Mouse (Mus musculus): ENCODE measurements around the gene Mmp8.

Mmp8 gene

DNA sequence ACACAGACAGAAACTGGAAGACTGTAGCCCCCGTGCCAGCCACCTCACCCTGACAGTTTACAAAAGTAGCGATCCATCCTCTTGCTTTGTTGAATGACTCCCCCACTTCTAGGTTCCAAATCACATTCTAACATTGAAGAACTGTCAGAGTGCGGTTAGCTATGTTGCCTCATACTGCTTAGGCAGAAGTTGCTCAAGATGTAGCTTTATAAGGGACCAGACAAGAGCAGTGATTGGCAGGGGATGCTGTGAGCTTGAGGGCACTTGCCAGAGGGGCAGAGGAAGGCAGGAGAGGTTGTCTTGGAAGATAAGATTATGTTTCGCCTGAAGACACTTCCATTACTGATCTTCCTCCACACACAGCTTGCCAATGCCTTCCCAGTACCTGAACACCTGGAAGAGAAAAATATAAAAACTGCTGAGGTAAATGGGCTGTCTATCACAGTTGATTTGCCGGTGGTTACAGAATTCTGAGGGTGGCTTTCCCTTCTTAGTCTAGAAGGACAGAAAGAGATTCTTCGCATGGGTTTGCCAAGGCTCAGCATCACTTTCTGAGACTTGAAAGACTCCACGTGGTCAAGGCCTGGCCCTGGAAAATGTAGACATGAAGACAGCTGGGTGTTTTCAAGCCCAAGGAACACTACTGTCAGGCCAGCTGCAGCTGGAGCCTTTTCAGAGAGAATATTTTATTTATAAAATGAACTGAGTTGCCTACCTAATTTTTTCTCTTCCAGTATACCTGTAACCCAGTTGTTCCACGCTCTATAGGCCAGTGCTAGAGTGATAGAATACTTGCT lies at the start of gene Mmp8:
Mmp8 (plus strand) TSS at position 236 of the 797 bp plus-strand sequence.
- DNase-seq (ENCODE audit: low spot score in 2 of 2): no peak

DNA sequence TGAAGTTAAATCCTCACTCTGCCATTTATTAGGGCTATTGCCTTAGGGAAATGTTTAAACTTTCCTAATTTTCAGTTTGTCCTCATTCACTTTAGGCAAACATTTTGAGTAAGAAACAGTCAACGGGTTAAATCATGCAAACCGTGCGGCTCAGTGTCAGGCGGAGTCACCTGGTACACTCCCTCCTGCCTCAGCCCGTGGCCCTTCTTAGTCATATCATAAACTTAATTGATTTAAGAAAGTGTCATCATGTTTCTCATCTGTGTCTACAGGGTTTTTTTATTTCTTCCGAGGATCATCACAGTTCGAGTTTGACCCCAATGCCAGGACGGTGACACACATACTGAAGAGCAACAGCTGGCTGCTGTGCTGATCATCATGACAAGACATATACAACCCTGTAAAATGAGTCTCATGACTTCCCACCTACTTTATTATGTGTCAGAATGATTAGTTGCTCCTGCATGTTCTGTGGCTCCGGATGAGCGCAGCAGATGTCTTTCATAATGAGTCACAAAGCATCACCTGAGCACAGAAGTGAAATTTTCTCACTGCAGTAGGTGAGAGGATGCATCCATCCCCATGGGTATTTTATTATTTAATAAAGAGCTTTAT lies 48.5 kb upstream of the Mmp8 start:
- DNase-seq (ENCODE audit: low spot score in 2 of 2): no peak

DNA sequence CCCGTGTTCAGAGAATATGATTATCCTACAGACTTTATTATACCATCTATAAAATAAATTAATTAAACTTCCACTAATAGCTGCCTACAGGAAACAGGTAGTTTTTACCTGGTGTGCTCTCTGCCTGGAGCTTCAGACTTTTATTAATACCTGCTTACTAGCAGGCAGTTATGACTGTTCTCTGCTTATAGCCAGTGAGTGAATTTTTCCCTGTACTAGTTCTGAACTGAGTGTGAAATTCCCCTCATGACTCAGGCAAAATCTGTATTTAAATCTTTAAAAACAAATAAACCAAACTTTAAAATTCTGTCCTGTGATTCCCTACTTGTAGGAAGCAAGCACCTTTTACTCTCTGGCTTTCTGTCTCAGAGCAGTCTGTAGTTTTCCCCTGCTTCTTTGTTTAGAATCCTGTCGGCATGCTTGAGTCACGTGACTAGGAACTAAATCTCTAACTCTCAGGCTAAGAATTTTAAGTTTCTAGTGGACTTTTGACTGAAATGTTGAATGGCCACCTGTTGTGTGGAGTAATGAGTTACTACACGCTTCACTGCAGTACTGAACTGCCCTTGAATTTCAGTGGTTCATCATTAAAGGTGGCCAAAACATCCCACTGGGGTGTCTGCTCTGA lies 40.2 kb upstream of the Mmp8 start:
- no peak for DNase-seq (ENCODE audit: low spot score in 2 of 2)

DNA sequence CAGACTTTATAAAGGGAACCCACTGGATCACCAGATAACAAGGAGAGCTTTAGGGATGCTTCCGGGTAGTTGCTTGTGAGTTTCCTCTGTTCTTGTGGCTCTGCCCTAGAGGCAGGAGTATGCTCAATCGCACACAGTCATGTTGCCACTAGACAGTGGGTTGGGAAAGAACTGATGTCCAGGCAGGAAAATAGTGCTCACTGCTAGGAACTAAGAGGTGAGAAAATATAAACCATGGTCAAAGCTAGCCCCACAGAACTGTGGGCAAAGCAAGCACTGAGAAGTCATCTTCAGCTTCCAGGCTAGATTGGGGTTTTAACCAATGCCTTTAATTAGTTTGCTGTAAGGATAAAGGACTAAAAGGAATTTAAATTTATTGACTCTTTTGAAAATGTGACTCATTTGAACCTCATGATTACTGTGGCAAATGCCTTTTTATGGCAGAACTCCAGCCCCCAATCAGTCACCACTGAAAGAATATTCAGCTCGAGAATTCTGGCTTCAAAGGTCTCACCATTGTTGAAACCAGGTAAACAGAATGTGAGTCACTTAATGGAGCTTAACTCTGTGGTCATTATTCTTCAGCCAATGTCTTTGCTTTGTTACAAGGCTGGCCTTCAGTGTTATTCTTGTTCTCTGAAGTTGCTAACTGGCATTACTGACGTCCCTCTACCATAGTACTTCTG lies 31.9 kb upstream of the Mmp8 start:
- DNase-seq (ENCODE audit: low spot score in 2 of 2): no peak

DNA sequence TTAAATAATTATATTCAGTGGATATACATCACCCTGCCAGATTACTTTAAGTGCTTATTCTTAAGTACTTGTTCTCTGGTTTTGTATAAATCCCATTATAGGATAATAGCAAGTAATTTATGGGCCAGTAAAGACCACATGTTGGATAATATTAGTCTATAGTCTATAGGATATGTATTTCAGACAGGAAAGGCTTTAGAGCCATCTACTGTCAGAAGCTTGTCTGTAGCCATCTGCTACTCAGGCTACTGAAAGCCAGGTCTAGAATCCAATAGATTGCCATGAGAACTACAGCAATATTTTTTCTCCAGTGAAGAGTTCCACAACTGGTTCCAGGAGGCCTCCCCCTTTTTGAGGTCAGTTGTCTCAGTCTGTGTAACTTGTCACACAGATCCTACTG lies 15.5 kb upstream of the Mmp8 start:
- no peak for DNase-seq (ENCODE audit: low spot score in 2 of 2)

DNA sequence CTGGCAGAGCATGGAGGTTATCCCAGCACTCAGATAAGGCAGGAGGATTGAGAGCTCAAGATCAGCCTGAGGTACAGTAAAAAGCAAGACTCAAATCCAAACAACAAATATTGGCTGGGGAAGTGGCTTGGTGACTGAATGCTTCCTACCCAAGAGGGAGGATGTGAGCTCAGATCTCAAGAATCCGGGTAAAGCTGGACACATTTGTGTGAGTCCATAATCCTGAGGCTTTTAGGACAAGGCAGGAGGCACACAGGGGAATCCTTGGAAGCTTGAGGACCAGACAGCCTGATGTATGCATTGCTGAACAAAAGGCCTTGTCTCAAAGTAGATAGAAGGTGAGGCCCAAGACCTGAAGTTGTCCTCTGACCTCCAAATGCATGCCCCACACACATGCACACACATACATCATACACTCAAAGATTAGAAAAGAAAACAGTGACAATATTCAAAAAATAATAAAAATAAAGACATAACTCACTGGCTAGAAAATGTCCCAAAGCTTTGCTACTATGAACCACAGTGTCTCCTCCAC lies 13.3 kb upstream of the Mmp8 start:
- no peak for DNase-seq (ENCODE audit: low spot score in 2 of 2)

DNA sequence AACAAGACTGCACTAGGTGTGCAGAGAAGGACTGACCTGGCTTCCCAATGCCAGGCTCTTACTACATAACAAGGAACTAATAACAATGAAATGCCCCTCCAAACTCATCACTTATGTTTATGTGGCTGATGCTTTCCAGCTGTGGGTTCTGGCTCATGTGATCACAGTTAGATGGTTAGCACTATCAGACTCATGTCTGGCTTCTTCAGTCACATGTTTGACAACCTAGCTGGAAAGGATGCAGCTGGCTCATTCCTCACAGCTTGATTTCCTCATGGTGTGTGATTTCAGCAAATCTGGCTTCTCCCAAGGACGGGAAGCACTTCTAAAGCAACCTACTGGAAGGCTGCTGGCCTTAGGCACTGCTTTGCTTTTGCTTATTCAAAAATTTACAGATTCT lies 12.8 kb upstream of the Mmp8 start:
- no peak for DNase-seq (ENCODE audit: low spot score in 2 of 2)

DNA sequence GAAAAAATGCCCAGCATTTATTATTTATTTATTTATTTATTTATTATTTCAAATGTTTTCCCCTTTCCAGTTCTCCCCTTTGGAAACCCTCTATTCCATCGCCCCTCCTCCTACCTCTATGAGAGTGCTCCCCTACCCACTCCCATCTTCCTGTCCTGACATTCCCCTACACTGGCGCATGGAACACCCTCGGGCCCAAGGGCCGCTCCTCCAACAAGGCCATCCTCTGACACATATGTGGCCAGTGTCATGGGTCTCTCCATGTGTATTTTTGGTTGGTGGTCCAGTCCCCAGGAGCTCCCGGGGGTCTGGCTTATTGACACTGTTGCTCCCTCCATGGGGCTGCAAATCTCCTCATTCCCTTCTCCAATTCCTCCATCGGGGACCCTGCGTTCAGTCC lies 12.3 kb upstream of the Mmp8 start:
- no peak for DNase-seq (ENCODE audit: low spot score in 2 of 2)

DNA sequence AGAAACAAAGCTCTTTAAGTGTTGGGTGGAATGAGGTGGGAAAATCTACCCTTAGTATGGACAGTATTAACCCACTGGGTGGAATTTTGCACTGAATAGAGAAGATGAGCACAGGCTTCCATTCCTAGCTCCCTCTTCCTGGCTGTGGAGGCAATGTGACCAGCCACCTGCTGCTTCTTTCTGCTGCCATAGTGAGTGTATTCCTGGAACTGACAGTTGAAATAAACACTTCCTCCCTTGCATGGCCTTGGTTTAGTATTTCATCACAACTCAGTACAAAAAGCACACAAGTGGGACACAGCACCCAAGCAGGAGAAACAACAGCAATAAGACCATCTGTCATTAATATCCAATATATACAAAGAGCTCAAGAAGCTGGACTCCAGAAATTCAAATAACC lies 6.3 kb upstream of the Mmp8 start:
- DNase-seq (ENCODE audit: low spot score in 2 of 2): no peak

DNA sequence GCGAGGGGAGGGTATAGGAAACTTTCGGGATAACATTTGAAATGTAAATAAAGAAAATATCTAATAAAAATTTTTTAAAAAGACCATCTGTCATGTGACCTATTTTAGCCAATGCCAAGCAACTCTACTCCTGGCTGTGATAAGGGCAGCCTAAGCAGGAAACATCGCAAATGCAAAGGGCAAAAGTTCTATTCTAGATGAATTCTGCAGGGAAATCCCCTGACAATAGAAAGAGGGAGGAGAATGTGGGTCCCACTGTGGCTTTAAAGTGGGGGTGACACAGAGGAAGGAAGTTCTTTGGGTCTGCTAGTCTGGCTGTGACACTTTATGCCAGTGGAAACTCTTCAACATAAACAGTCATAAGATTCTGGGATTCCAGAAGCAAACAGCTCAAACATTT lies 4.7 kb upstream of the Mmp8 start:
- no peak for DNase-seq (ENCODE audit: low spot score in 2 of 2)

DNA sequence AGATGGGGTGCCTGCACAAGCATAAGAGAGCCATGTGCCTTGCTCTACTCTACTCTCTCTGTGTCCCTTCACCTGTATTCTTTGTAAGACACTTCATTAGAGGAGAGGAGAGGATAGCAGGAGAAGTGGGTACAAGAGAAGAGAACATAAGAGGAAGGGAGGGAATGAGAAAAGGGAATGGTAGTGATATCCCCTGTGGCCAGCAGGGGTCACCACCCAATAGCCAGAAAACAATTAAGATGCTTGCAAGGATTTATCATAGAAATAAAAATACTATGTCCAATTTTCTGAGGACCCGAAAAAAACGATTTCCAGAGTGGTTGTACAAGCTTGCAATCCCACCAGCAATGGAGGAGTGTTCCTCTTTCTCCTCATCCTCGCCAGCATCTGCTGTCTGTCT lies 3.9 kb upstream of the Mmp8 start:
- DNase-seq (ENCODE audit: low spot score in 2 of 2): no peak

DNA sequence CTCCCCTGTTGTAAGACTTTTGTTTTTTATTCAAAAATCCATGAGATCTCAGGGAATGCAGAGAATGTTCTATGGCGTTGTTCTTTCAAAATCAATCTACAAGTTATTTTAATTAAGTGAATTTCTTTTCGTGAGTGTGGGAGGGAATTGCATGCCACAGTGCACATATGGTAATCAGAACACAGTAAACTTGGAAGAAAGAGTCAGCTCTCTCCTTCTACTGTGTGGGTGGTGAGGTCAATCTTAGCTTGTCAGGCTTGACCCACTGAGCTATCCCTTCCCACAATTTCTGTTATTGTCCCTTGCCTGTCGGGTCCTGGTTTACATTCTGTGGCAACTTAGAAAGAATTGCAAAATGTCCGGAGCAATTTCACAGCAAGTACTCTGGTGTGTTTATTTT lies 1.8 kb downstream of the Mmp8 start:
- DNase-seq (ENCODE audit: low spot score in 2 of 2): no peak

DNA sequence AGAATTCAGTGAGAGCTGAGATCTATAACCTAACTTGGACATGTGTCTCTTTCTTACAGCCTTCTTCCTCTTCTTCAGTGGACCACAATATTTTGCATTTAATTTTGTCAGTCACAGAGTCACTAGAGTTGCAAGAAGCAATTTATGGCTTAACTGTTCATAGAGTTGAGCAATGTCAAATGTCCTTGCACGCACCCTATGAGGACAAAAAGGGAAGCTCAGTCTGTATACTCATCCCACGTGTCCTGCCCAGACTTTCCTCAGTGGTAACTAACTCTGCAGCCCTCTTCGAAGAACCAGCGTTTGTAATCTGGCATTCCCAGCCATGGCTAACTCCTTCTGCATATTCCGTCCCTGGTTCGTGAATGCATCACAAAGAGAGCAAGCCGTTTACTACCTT lies 9.1 kb downstream of the Mmp8 start:
- no peak for DNase-seq (ENCODE audit: low spot score in 2 of 2)

DNA sequence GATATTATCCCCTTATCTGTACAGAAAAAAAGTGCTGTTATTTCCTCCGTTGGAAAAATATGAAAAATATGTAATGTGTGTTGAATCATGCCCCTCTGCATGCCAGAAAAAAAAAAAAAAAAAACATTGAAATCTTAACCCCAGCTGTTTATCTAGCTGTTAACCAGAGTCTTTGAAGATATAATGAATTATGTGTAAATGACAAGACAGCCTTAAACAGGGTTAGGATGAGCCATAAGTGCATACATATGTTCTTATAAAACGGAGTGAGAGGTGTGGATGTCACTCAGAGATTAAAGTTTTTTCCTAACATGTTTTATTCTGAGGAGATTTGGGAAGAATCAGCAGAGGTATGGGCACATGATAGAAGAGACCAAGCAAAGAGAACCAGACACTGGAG lies 9.7 kb downstream of the Mmp8 start:
- DNase-seq (ENCODE audit: low spot score in 2 of 2): no peak

DNA sequence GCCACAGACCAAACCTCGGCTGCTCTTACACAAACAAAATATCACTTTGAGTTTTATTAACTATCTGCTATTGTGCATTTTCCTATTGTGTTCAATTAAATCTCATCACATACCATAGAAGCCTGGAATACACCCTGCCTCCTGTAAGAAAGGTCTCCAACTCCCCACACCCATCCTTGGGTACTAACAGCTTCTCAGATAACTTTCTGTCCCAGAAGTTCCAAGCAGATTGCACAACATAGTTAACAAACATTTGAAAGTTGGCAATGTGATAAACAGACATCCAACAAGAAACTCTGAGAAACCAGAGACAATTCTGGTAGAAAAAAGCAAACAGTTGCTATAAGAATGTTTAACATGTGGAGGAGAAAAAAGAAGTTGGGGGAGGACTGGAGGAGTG lies 12.2 kb downstream of the Mmp8 start:
- DNase-seq (ENCODE audit: low spot score in 2 of 2): no peak

DNA sequence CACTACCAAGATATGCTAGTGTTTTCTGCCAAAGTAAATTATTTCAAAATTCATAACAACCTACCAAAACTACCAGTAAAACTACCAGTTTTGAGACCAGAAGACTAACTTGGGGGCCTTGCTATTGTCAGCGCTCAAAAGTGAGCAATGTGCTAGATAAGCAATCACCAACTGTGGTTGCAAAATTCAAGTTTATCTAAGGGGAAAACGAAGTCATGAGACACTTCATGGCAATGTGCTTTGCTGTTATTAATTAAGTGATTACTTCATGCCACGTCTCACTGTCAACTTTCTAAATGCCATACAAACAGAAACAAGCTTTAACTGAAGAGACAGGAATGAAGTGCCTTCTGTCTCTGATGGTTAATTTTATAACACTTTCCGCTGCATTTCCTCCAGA lies 12.9 kb downstream of the Mmp8 start, which contains the start of gene Mmp27:
Mmp27 (plus strand) TSS at position 235 of the 400 bp plus-strand sequence.
- no peak for DNase-seq (ENCODE audit: low spot score in 2 of 2)

DNA sequence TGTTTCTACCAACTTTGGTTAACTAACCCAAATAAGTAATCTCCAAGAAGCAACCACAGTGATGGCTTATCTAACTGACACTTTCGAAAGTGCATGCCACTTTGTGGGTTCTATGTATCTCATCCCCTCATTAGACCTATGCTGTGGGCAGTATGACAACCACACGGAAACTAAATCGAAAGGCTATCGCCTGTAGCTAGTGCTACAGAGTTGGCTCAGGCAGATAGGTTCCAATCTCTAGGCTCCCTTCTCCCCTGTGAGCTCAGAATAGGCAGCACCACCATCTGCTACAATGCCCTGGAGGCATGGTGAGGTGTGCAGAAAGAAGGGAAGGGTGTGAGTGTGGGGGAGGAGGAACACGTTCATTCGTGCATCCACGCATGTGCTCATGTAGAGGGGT lies 13.9 kb downstream of the Mmp8 start:
- no peak for DNase-seq (ENCODE audit: low spot score in 2 of 2)

DNA sequence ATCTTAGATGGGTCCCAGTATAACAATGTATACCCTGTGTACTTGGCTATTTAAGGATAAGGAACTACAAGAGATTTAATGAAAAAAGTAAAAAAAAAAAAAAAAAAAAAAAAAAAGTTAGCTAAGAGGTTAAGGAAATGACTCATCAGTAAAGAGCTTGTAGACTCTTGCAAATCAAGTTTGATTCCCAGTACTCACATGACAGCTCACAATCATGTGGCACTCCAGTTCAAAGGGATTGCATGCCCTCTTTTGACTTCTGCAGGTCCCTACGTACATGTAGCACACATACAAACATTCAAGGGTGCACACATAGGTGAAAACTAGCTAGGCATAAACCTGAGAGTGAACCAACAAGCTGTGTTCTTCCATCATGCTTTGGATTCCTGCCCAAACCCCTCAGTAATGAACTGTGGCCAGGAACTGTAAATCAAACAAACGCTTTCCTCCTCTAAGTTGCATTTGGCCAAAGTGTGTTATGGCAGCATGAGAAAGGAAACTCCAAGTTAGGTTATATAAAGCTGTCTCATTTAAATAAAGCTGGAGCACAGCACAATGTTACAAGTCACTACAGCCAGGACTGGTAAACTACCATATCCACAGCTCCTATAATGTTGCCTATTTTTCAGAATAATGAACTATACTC lies 14.5 kb downstream of the Mmp8 start:
- no peak for DNase-seq (ENCODE audit: low spot score in 2 of 2)

DNA sequence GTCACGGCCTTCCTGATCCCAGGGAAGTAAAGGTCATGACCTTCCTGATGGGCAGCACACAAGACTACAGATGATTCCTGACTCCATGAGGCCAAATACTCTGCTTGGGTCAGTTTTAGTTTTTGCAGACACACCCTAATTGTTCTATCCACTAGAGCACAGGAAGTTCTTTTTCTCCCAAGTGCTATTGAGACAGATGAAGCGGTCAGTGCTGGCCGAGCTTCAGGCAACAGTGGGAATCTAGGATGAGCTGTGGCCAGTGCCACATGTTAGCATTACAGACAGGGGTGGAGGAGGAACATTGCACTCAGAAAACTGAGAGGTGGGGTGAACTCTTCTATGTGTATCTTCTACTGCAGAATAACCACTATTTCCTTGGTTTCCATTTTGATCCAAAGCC lies 17.3 kb downstream of the Mmp8 start:
- DNase-seq (ENCODE audit: low spot score in 2 of 2): no peak

DNA sequence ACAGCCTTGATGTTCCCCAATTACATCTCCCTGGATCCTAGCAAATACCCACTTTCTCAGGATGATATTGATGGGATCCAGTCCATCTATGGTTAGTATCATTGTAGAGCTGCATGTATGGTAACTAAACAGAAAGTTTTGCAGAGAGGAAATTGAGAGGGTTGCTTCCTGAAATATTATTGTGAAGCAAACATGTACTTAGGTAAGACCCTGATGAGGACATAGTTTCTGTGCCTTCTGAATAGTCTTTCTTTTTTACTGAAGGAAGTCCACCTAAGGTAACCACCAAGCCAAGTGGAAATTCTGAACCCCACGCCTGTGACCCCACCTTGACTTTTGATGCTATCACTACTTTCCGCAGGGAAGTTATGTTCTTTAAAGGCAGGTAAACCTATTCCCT lies 19.1 kb downstream of the Mmp8 start:
- no peak for DNase-seq (ENCODE audit: low spot score in 2 of 2)

DNA sequence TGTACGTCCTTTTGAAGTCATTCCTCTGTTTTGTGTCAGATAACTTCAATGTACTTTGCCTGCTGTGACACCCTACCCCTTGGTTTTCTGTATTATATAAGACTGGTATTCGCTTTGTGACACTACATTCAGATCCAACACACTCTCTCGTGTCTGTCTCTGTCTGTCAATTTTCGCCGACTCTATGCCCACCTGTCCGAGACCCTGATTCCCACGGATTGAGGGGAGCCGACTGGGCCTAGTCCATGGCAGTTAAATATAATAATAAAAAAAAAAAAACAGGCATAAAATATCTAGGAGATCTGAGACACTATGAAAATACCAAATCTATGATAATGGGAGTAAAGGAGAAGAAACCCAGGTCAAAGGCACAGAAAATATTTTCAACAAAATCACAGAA lies 31.8 kb downstream of the Mmp8 start:
- no peak for DNase-seq (ENCODE audit: low spot score in 2 of 2)

DNA sequence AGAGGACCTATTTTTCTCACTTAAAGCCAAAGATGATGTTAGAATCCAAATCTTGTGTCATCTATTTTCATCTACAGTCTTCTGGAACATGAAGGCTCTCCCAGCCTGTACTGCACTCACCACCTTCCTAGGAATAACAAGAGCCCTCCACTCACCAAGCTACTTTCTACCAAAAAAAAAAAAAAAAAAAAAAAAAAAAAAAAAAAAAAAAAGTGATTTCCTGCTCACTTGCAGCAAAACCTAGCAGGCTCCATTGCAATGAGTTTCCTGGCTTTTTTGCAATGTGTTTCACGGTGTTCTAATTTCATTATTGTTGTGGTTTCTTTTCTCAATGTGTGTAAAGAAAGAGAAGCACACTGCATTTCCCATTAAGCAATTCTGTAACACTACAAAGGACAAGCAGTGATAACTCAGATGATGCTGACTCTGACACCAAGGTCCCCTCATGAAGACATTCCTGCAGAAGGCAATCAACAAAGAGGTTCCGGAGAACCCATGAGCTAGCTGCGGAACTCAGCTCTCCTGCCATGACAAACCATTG lies 35.1 kb downstream of the Mmp8 start:
- DNase-seq (ENCODE audit: low spot score in 2 of 2): no peak
